Mouse (Mus musculus): ENCODE results near the gene Slc25a54.

The Slc25a54 gene

DNA sequence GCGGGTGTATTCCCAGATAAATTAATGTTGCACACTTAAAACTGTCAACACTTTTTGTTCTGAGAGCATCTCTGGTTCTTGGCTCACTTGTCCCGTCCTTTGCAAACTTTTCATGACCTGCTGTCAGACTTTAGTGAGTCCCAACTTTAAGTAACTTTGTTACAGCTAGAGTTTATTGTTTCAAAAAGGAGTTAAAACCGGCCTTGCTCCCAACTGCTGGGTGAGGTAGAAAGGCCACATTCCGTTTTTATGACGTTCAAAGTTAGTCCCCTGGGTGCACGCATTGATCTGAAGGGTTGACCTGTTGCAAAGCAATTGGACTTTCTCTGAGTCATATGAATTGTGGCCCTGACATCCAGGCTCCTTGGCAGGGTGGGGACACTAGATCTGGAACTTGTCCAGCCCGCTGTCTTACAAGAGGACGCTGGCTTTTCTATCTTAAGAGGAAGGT, 43.3 kb downstream of the Slc25a54 start:
- no peak for ATAC-seq (ENCODE audit: insufficient number of reproducible peaks, low FRiP score, low TSS enrichment)

DNA sequence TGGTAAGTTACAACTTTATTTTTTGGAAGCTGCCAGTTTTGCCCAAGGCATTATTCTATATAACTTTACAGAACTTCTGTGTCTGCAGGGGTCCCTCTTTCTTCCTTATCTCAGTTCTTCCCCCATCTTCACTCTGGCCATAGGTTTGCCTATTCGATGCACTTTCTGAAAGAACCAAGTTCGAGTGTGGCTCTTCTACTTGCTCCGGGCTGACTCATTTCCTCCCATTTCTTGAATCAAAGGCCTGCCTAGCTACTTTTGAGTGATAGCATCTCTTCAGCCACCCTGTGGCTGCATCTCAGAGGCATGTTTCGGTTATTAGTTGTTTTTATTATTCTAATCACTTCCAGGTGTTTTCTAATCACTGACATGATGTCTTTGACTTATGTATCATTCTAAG, 43.8 kb downstream of the Slc25a54 start:
- no peak for ATAC-seq (ENCODE audit: insufficient number of reproducible peaks, low FRiP score, low TSS enrichment)

DNA sequence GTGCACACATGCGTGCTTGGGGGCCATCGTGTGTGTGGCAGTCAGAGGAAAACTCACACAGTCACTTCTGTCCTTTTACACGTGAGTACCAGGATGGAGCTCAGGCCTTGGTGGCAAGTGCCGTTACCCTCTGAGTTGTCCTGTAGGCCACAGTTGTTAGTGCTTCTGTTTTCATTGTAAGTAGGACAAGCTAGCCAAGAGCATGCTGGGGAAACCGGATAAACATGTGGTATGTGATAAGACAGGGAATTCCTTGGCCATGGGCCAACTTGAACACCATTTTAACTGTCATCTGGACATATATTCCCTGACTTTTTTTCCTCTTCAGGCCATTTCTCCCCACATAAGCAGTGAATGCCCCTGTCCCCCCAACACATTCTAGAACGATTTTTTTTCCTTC, 45.3 kb downstream of the Slc25a54 start:
- no peak for ATAC-seq (ENCODE audit: insufficient number of reproducible peaks, low FRiP score, low TSS enrichment)

DNA sequence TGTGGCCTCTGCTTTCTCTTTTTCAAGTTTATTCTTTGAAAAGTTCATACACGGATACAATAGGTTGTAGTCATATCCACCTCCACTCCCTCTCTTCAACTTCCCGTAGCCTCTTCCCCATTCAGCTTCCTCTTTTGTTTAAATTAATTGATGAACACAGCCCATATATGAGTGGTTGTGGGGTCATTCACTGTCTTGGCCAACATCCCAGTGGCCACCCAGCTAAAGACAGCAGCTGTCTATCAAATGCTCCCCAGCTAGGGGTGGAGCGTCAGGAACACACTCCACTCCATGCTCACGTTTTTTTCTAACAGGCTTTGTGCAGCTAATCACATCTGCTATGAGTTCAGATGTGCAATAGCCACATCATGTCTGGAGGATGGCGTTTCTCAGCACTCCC, 49.5 kb downstream of the Slc25a54 start:
- no peak for ATAC-seq (ENCODE audit: insufficient number of reproducible peaks, low FRiP score, low TSS enrichment)

DNA sequence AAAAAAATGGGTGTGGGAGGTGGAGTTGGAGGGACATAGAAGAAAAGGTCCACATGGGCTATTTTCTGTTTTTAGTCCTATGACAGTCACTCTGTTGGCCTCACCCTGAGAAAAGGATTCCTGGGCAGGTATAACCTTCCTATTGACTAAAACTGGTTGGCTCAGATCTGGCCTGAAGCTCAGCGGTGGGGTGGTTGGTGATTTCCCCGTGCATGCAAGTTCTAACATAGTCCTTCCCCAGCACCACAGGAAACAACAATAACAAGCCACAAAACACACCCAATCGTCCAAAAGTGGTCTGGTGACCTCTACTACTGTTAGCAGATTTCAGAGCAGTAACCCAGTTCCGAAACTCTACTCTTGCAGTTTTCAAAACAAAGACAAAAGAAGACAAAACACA, 52.7 kb downstream of the Slc25a54 start:
- ATAC-seq (ENCODE audit: insufficient number of reproducible peaks, low FRiP score, low TSS enrichment), result no peak

DNA sequence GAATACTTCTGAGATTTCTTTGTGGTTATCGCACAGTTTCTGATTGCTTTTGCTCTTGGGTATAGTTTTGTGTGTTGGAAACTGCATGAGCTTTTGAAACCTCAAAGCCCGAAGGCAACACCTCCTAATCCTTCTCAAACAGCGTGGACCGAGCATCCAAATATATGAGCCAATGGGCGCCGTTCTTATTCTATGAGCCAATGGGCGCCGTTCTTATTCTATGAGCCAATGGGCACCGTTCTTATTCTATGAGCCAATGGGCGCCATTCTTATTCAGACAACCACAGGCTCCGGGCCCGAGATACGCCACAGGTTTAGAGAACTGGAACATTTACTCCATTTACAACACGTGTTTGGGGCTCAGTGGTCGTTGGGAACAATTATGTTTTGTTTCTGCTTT, 53.8 kb downstream of the Slc25a54 start:
- ATAC-seq (ENCODE audit: insufficient number of reproducible peaks, low FRiP score, low TSS enrichment), result no peak

DNA sequence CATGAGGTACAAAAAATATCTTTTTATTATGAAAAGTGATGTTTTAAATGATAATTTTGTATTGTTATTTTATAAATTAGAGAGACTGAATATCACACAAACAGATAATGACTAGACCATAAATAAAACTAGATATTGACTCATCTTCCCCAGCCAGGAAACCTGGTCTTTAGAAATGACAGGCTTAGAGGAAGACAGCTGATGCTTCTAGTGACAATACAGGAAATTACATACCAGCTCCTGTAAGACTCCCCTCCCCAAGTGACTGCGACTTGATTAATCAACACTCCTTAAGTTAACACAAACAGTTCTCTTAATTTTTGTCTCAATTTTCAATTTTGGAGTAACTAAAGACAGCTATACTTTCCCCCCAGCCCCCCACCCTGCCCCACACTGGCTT, 55.1 kb downstream of the Slc25a54 start:
- ATAC-seq (ENCODE audit: insufficient number of reproducible peaks, low FRiP score, low TSS enrichment), result no peak

DNA sequence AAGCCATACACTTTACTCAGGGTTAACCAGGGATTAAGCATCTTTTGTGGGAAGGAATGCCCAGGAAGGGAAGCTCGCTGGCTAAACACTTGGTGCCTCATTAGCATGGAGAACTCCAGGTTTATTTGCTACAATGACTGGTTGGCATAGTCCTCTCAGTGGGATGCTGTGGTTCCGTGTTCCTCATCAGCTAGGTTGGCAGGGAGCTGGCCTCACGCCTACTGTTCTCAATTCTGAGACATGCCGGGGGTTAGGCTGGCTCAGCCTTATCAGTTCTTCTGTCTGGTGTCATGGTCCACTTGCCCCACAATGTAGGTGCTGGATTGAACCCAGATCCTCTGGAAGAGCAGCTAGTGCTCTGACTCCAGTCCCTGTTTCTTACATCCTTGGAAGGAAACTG, 72.3 kb downstream of the Slc25a54 start:
- ATAC-seq (ENCODE audit: insufficient number of reproducible peaks, low FRiP score, low TSS enrichment), result no peak

DNA sequence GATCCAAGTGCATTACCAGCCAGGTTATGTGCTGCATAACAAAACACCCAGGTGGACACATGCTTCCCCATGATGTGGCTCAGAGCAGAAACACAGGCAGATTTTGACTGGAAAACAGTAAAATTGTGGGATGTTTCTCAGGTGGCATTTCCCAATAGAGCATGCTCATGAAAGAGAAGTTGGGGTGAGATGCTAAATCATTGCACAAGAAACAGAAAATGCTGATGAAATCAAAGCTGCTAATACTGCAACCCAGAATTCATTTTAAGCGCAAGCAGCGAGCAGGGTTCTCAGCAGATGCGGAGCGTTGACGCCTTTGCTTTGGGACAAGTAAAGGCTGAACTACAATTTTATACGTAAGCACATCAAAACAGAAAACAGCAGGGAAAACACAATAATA, 73.1 kb downstream of the Slc25a54 start:
- ATAC-seq (ENCODE audit: insufficient number of reproducible peaks, low FRiP score, low TSS enrichment), result no peak

DNA sequence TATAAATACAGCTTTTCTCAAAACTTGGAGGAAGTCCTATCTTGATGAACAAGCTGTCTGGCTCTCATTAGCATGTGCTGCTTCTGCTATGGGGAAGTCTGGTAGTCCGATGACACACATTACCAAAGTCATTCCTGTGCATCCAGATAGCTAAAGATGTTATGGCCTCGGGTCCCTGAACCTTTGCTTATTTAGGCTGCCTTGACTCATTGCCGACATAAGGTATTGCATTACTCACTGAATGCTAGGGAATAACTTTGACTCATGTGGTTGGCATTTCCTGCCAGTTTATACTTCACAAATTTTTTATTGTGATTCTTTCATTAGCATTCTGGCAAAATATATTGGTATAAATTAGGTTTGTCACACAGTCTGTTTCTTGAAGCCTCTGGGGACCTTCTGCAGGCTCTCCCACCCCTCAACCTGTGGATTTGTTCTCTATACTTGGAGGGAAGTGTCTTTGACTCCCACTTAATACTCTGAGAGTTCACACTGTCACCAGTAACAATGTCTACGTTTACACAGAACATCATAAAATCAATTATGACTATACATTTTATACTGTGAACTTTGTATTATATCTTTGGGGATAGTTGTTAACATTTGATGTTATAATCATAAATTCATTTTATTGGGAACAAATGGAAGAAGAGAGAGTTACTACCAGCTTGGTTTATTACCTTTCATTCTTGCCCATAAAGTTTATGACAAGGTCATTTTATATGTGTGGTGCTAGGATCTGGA, 75.8 kb downstream of the Slc25a54 start:
- no peak for ATAC-seq (ENCODE audit: insufficient number of reproducible peaks, low FRiP score, low TSS enrichment)

DNA sequence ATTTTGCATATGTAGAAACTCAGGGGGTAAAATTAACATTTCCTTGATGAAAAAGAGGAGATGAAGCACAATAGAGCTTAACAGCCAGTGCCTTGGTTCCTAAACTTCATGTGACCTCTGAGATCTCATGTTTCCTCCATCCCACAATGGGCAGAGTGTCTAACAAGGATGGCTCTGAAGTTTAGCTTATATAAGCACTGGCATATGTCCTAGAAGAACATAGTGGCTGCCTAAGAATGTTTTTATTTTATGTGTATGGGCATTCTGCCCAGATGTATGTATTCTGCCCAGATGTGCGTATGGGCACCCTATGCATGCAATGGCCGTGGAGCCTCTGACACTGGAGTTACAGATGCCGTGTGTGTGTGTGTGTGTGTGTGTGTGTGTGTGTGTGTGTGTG, 77.2 kb downstream of the Slc25a54 start:
- no peak for ATAC-seq (ENCODE audit: insufficient number of reproducible peaks, low FRiP score, low TSS enrichment)

DNA sequence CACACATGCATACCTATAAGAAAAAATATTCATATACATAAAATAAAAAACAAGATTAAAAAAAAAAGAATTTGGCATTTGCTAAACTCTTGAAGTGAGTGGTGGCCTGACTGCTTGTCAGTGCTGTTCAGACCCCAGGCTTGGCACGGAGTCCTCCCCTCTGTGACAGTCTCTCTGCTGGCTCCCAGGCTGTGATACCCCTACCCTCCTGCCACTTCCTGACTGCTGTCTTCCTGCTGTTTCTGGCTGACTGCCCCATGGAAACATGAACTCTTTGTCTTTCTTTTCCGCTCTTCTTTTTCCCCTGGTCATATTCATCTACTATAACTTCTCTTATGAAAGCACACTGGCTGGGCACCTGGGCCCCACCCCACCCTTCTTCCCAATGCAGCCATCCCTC, 83.8 kb downstream of the Slc25a54 start:
- ATAC-seq (ENCODE audit: insufficient number of reproducible peaks, low FRiP score, low TSS enrichment), result no peak

DNA sequence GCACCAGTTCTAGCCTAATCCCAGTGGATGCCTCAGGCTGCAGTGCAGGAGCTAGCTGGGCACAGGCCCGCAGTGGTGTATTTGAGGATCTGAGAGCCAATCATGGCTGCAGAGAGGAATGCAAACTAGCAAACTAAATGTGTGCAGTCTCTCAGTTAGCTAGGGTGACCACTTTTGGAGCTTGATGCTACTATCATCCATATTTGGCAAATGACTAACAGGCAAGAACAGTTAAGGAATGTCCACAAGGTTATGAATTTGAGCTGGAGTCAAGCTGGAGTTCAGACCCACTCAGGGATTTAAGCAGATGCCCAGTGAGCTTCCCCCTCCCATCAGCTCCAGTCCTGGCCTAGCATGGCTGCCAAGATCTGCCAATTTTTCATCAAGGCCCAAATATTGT, 84.4 kb downstream of the Slc25a54 start:
- no peak for ATAC-seq (ENCODE audit: insufficient number of reproducible peaks, low FRiP score, low TSS enrichment)

DNA sequence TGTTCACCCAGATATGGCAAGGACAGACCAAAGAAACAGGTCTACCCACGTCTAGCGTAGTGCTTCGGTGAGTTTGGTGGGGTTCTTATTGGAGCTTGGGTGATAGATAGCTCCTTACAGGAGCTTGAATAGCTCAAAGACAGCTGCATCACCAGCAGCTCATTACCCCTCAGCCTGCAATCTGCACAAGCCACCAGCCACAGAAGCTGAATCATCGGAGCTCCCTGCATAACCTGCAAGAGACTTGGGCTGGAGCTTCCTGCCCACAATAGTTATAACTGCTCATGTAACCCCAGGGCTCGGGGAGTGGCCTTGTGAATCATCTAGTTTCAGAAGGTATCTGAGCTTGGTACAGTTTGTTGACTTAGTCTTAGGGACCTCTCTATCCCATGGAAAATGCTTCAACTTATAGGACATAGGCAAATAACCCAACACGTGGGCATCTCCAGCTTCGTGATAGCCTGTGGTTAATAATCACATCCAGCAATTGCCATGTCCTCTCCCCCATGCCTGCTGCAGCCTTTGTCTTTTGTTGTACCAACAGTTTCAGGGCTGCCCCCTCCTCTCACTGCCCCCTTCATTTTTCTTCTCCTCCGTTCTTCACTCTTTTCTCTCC, 85.1 kb downstream of the Slc25a54 start:
- no peak for ATAC-seq (ENCODE audit: insufficient number of reproducible peaks, low FRiP score, low TSS enrichment)
